Mouse (Mus musculus): ENCODE measurements around the gene Padi6. TPM values are rescaled to one million over a fixed set of nuclear protein-coding genes. Genes with fewer than 3 reads are reported as not detected.

Gene Padi6
- polyA plus RNA-seq (2011; ENCODE audit: insufficient read length, low read depth, missing spikeins), result not detected in 2 replicates

- H3K27ac ChIP-seq (ENCODE audit: insufficient read depth, low read length), result no peak within 1 kb of the TSS
- H3K4me1 ChIP-seq (ENCODE audit: control insufficient read depth, insufficient read depth, low read length), result no peaks in the 10 kb centered on the region
- no peak within 1 kb of the TSS for H3K4me3 ChIP-seq (ENCODE audit: insufficient read depth, low read length)
- no peak for TF ChIP-seq POLR2A (IDR thresholded peaks at IDR 0.05; ENCODE audit: low read depth, low read length)
- TF ChIP-seq CTCF (IDR thresholded peaks at IDR 0.05; ENCODE audit: borderline replicate concordance, insufficient read depth, low read length), result no peak
Observed at GRCm38 (mm10) chr4:140742543-140742942, at the start of gene Padi6. Gene Padi6, minus strand, starts transcription at chr4:140742643.

- H3K4me3 ChIP-seq (ENCODE audit: insufficient read depth, low read length), result no peak overlapping the region
- TF ChIP-seq CTCF (IDR thresholded peaks at IDR 0.05; ENCODE audit: borderline replicate concordance, insufficient read depth, low read length), result no peak
- no peak for TF ChIP-seq POLR2A (IDR thresholded peaks at IDR 0.05; ENCODE audit: low read depth, low read length)
- no peak overlapping the region for H3K27ac ChIP-seq (ENCODE audit: insufficient read depth, low read length)
- no peaks in the 10 kb centered on the region for H3K4me1 ChIP-seq (ENCODE audit: control insufficient read depth, insufficient read depth, low read length)
Observed at GRCm38 (mm10) chr4:140791071-140791470, 48.6 kb upstream of the Padi6 start.

- TF ChIP-seq POLR2A (IDR thresholded peaks at IDR 0.05; ENCODE audit: low read depth, low read length) (no peak), CTCF (IDR thresholded peaks at IDR 0.05; ENCODE audit: borderline replicate concordance, insufficient read depth, low read length) (no peak)
- Histone ChIP-seq H3K27ac (ENCODE audit: insufficient read depth, low read length) (no peak overlapping the region), H3K4me1 (ENCODE audit: control insufficient read depth, insufficient read depth, low read length) (no peaks in the 10 kb centered on the region), H3K4me3 (ENCODE audit: insufficient read depth, low read length) (no peak overlapping the region)
Observed at GRCm38 (mm10) chr4:140789983-140790382, 47.5 kb upstream of the Padi6 start.

- no peak for TF ChIP-seq POLR2A (IDR thresholded peaks at IDR 0.05; ENCODE audit: low read depth, low read length)
- TF ChIP-seq CTCF (IDR thresholded peaks at IDR 0.05; ENCODE audit: borderline replicate concordance, insufficient read depth, low read length), result peak; percentile 74; the same call in 1 of the 2 replicates
- Histone ChIP-seq H3K4me3 (ENCODE audit: insufficient read depth, low read length) (no peak overlapping the region), H3K4me1 (ENCODE audit: control insufficient read depth, insufficient read depth, low read length) (no peaks in the 10 kb centered on the region), H3K27ac (ENCODE audit: insufficient read depth, low read length) (no peak overlapping the region)
Observed at GRCm38 (mm10) chr4:140788983-140789382, 46.5 kb upstream of the Padi6 start.

GRCm38 (mm10) chr4:140788264-140788663 lies 45.8 kb upstream of the Padi6 start:
- H3K27ac ChIP-seq (ENCODE audit: insufficient read depth, low read length), result no peak overlapping the region
- H3K4me3 ChIP-seq (ENCODE audit: insufficient read depth, low read length), result no peak overlapping the region
- no peaks in the 10 kb centered on the region for H3K4me1 ChIP-seq (ENCODE audit: control insufficient read depth, insufficient read depth, low read length)
- no peak for TF ChIP-seq POLR2A (IDR thresholded peaks at IDR 0.05; ENCODE audit: low read depth, low read length)
- TF ChIP-seq CTCF (IDR thresholded peaks at IDR 0.05; ENCODE audit: borderline replicate concordance, insufficient read depth, low read length), result no peak

GRCm38 (mm10) chr4:140787414-140787813 lies 45.0 kb upstream of the Padi6 start:
- no peak for TF ChIP-seq POLR2A (IDR thresholded peaks at IDR 0.05; ENCODE audit: low read depth, low read length)
- no peak for TF ChIP-seq CTCF (IDR thresholded peaks at IDR 0.05; ENCODE audit: borderline replicate concordance, insufficient read depth, low read length)
- H3K4me3 ChIP-seq (ENCODE audit: insufficient read depth, low read length), result no peak overlapping the region
- no peak overlapping the region for H3K27ac ChIP-seq (ENCODE audit: insufficient read depth, low read length)
- no peaks in the 10 kb centered on the region for H3K4me1 ChIP-seq (ENCODE audit: control insufficient read depth, insufficient read depth, low read length)

- TF ChIP-seq POLR2A (IDR thresholded peaks at IDR 0.05; ENCODE audit: low read depth, low read length) (no peak), CTCF (IDR thresholded peaks at IDR 0.05; ENCODE audit: borderline replicate concordance, insufficient read depth, low read length) (no peak)
- no peak overlapping the region for H3K27ac ChIP-seq (ENCODE audit: insufficient read depth, low read length)
- no peak overlapping the region for H3K4me3 ChIP-seq (ENCODE audit: insufficient read depth, low read length)
- no peaks in the 10 kb centered on the region for H3K4me1 ChIP-seq (ENCODE audit: control insufficient read depth, insufficient read depth, low read length)
Observed at GRCm38 (mm10) chr4:140785217-140785616, 42.8 kb upstream of the Padi6 start.

- Histone ChIP-seq H3K4me3 (ENCODE audit: insufficient read depth, low read length) (no peak overlapping the region), H3K27ac (ENCODE audit: insufficient read depth, low read length) (no peak overlapping the region), H3K4me1 (ENCODE audit: control insufficient read depth, insufficient read depth, low read length) (no peaks in the 10 kb centered on the region)
- no peak for TF ChIP-seq POLR2A (IDR thresholded peaks at IDR 0.05; ENCODE audit: low read depth, low read length)
- no peak for TF ChIP-seq CTCF (IDR thresholded peaks at IDR 0.05; ENCODE audit: borderline replicate concordance, insufficient read depth, low read length)
Observed at GRCm38 (mm10) chr4:140784292-140784945, 42.0 kb upstream of the Padi6 start.

GRCm38 (mm10) chr4:140782821-140783220 lies 40.4 kb upstream of the Padi6 start:
- Histone ChIP-seq H3K4me3 (ENCODE audit: insufficient read depth, low read length) (no peak overlapping the region), H3K4me1 (ENCODE audit: control insufficient read depth, insufficient read depth, low read length) (no peaks in the 10 kb centered on the region), H3K27ac (ENCODE audit: insufficient read depth, low read length) (no peak overlapping the region)
- TF ChIP-seq CTCF (IDR thresholded peaks at IDR 0.05; ENCODE audit: borderline replicate concordance, insufficient read depth, low read length) (no peak), POLR2A (IDR thresholded peaks at IDR 0.05; ENCODE audit: low read depth, low read length) (no peak)

- H3K4me3 ChIP-seq (ENCODE audit: insufficient read depth, low read length), result no peak overlapping the region
- TF ChIP-seq CTCF (IDR thresholded peaks at IDR 0.05; ENCODE audit: borderline replicate concordance, insufficient read depth, low read length) (no peak), POLR2A (IDR thresholded peaks at IDR 0.05; ENCODE audit: low read depth, low read length) (no peak)
- no peaks in the 10 kb centered on the region for H3K4me1 ChIP-seq (ENCODE audit: control insufficient read depth, insufficient read depth, low read length)
- no peak overlapping the region for H3K27ac ChIP-seq (ENCODE audit: insufficient read depth, low read length)
Observed at GRCm38 (mm10) chr4:140780507-140780906, 38.1 kb upstream of the Padi6 start.
